Mouse (Mus musculus): ENCODE data around the gene Dapk3.
"Not testable (repeated sequence)": the region's sequence is repeated elsewhere in the genome, so short reads cannot be mapped to it uniquely, and the experiment has no call there.

The Dapk3 gene

DNA sequence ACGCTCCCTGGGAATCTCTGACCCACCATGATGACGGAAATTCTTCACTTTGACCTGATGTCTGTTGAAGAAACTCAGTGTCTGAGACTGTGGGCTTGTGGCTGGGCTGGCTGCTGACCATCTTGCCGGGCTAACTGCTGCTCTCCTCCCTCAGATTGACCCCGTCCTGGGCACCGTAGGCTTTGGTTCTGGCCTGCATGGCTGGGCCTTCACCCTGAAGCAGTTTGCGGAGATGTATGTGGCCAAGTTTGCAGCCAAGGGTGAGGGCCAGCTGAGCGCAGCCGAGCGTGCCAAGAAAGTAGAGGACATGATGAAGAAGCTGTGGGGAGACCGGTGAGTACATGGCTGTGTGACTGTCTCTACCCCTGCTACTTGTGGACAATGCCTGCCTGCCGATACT lies 3.9 kb upstream of the Dapk3 start:
- no peak for DNase-seq (ENCODE audit: low spot score in 2 of 2)

- no peak for DNase-seq (ENCODE audit: low spot score in 2 of 2)
These were observed 3.1 kb upstream of the Dapk3 start for GRCm38 (mm10) chr10:81179451-81180342.

DNA sequence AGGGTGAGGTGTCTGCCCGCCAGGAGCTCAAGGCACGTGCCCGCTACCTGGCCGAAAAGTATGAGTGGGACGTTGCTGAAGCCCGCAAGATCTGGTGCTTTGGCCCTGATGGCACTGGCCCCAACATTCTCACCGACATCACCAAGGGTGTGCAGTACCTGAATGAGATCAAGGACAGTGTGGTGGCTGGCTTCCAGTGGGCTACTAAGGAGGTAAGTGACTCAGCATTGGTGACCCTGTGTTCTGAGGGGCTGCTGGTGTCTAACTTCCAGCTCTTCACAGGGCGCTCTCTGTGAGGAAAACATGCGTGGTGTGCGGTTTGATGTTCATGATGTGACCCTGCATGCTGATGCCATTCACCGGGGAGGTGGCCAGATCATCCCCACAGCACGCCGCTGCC lies 1.9 kb upstream of the Dapk3 start:
- no peak for DNase-seq (ENCODE audit: low spot score in 2 of 2)

DNA sequence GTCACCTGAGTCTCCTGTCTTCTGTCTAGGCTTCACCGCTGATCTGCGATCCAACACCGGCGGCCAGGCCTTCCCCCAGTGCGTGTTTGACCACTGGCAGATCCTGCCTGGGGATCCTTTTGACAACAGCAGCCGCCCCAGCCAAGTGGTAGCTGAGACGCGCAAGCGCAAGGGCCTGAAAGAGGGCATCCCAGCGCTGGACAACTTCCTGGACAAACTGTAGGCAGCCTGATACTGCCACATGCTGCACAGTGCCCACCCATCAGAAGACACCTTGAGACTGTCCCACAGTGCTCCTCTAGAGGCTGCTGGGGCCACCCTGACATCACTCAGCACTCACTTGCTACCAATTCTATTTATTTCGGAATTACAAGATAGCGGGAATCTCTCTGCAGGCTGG lies 945 bp upstream of the Dapk3 start:
- not testable (repeated sequence) for DNase-seq (ENCODE audit: low spot score in 2 of 2)

DNA sequence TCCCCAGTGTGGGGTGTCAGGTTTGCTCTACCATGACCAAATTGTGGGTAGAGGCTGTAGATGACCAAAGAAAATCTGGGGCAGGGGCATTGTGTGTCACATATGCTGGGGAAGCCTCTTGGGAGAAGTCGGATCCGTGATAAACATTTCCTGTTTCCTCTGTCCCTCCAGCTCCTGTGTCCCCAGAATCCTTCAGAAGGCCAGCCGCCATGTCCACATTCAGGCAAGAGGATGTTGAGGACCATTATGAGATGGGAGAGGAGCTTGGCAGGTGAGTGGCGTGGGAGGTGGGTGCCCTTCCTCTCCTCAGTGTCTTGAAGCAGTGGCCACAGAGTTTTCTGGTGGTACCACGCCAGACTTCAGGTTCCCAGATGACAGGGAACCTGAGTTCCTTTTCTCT lies 1.0 kb downstream of the Dapk3 start, which contains the start of gene 4930442H23Rik:
Gene 4930442H23Rik (minus strand): TSS at position 45 of the 400 bp plus-strand sequence.
- no peak for DNase-seq (ENCODE audit: low spot score in 2 of 2)

- no peak for DNase-seq (ENCODE audit: low spot score in 2 of 2)
These were observed 2.0 kb downstream of the Dapk3 start for GRCm38 (mm10) chr10:81184765-81185164.

- no peak for DNase-seq (ENCODE audit: low spot score in 2 of 2)
These were observed 4.4 kb downstream of the Dapk3 start for GRCm38 (mm10) chr10:81187161-81187560.

- no peak for DNase-seq (ENCODE audit: low spot score in 2 of 2)
These were observed 7.0 kb downstream of the Dapk3 start for GRCm38 (mm10) chr10:81189821-81190220.

- DNase-seq (ENCODE audit: low spot score in 2 of 2) = no peak
These were observed 7.6 kb downstream of the Dapk3 start for GRCm38 (mm10) chr10:81190236-81190911.

GRCm38 (mm10) chr10:81190912-81191321 lies 8.1 kb downstream of the Dapk3 start:
- DNase-seq (ENCODE audit: low spot score in 2 of 2) = peak in 1 of 2 experiments; percentile 8

- DNase-seq (ENCODE audit: low spot score in 2 of 2) = peak; percentile 23 to 35
These were observed 8.7 kb downstream of the Dapk3 start for GRCm38 (mm10) chr10:81191342-81191982.

DNA sequence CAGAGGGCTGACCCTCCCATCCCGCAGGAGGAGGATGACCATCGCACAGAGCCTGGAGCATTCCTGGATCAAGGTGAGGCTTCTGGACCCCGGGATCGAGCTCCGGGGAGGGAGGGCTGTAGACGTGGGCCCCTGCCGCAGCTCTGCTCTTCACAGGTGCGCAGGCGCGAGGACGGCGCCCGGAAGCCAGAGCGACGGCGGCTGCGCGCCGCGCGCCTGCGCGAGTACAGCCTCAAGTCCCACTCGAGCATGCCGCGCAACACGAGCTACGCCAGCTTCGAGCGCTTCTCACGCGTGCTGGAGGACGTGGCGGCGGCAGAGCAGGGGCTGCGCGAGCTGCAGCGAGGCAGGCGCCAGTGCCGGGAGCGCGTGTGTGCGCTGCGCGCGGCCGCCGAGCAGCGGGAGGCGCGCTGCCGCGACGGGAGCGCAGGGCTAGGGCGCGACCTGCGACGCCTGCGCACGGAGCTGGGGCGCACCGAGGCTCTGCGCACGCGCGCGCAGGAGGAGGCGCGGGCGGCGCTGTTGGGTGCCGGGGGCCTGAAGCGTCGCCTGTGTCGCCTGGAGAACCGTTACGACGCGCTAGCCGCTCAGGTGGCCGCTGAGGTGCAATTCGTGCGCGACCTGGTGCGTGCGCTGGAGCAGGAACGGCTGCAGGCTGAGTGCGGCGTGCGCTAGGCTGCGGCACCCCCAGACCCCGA lies 9.6 kb downstream of the Dapk3 start:
- peak; percentile 88 to 90 for DNase-seq (ENCODE audit: low spot score in 2 of 2)

DNA sequence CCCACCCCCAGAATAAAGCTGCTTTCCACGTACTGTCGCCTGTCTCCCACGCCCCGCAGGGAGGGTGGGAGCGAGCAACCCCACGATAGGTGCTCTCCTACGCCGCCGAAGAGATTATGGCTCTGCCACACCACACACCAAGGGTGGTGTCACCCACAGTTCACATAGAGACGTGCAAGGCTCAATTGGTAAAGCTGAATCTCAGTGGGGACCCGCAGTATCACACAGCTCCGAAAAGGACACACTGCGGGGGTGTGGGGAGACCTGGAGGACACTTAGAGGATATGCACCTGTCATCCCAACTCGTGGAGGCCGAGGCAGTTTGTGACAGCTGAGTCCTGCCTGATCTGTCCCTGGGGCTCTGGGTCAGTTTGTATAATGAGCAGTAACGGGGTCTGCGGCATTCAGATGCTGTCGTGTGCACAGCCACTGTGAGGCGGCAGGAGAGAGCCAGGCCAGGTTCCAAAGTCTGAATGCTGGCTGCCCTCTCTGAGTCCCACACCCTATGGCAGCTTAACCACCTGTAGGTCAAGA lies 10.2 kb downstream of the Dapk3 start:
- no peak for DNase-seq (ENCODE audit: low spot score in 2 of 2)

DNA sequence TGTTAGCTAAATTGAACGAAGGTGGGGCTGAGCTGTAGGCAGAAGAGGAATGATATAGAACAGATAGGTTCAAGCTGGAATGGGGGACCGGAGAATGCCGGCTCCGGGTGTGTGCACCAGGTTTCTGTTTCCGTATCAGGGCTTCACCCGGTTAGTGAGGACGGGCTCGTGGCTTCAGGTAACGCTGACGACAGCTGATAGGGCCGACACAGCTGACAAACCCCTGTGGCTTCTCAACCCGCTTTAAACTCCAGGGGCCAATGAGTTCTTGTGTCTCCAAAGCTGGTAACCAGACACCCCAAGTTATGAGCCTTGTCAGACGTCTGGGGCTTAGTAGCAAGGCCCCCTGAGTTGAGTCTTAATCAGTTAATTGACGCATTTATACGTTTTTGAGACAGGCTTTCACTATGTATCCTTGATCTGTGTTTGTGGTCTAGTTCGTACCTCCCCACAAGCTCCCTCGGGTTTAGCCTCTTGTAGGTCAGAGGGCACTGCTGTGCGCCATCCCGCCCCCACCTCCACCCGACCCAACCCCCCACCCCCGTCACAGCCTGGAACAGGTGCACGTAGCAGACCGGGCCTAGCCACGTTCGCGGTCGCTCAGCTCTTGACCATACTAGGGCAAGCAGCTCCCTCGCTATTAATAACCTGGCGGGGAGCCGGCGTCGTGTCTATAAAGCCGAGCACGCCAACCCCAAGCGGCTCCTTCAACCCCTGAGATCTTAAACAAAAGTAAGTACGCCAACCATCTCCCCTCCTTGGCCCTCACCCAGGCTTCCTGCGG lies 11.4 kb downstream of the Dapk3 start:
- DNase-seq (ENCODE audit: low spot score in 2 of 2) = no peak

DNA sequence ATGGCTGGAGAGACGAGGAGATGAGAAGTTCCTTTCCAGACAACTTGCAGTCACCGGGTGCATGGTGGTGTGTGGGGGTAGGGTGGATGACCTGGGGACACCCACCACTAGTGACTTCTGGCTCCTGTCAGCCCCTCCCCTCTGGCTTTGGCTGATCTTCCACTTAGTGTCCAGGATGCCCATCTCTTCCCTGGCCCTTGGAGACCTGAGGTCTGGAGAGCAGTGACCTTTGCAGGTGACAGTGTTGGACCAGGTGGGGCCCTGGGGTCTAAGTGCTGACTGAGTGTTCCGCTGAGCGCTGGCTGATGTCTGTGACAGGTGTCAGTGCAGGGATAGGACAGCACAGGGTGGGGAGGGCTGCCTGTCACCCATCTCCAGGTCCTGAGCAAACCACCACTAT lies 12.5 kb downstream of the Dapk3 start:
- peak; percentile 21 to 41 for DNase-seq (ENCODE audit: low spot score in 2 of 2)

GRCm38 (mm10) chr10:81196470-81197065 lies 13.8 kb downstream of the Dapk3 start:
- peak; percentile 26 to 42 for DNase-seq (ENCODE audit: low spot score in 2 of 2)

GRCm38 (mm10) chr10:81197305-81197704 lies 14.5 kb downstream of the Dapk3 start:
- peak; percentile 43 to 59 for DNase-seq (ENCODE audit: low spot score in 2 of 2)

DNA sequence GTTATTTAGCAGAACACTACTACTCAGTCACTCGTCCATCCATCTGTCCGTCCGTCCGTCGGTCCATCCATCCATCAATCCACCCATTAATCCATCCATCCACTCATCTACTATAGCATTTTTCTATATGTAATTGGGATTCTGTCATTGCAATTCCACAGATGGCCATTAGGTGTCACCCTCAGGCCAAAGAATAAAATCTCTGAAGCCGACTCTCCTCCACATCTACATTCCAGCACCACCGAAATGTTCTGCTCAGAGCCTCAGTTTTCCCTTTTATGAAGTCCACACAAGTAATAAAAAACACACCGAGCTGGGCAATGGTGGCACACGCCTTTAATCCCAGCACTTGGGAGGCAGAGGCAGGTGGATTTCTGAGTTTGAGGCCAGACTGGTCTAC lies 15.4 kb downstream of the Dapk3 start:
- peak; percentile 32 to 73 for DNase-seq (ENCODE audit: low spot score in 2 of 2)

DNA sequence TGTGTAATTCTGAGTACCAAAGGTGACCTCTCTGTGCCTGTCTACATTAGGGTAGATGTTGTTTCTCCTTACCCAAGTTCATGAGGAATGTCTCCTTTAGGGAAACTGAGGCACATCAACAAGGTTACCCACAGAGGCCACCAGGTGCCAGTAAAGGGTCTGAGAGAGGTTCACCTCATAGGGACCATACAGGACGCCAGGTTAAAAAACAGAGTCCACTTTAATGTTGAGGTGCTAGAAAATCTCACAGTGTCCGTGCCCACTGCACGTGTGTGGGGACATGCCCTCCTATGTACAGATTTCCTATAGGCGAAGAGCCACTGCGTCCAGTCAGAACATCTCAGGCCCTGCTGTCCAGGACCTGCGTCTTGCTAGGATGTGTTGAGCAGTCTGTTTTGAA lies 16.2 kb downstream of the Dapk3 start:
- DNase-seq (ENCODE audit: low spot score in 2 of 2) = peak in 1 of 2 experiments; percentile 8

GRCm38 (mm10) chr10:81200141-81200540 lies 17.3 kb downstream of the Dapk3 start:
- peak in 1 of 2 experiments; percentile 32 for DNase-seq (ENCODE audit: low spot score in 2 of 2)

All from heart, adult 9 months (tissue).